Mouse (Mus musculus) stomach, postnatal 0 days (tissue): ENCODE results near the gene Ttc16.

Experiments
- CTCF ChIP-seq: IDR thresholded peaks from 2 replicates; pipeline ENCODE4 v1.5.1; 2016; ENCODE audit warnings: antibody characterized with exemption, low read depth, mild to moderate bottlenecking, moderate library complexity
- EP300 ChIP-seq: optimal IDR thresholded peaks from 2 replicates; pipeline ENCODE3; 2016; ENCODE audit warnings: antibody characterized with exemption

DNA sequence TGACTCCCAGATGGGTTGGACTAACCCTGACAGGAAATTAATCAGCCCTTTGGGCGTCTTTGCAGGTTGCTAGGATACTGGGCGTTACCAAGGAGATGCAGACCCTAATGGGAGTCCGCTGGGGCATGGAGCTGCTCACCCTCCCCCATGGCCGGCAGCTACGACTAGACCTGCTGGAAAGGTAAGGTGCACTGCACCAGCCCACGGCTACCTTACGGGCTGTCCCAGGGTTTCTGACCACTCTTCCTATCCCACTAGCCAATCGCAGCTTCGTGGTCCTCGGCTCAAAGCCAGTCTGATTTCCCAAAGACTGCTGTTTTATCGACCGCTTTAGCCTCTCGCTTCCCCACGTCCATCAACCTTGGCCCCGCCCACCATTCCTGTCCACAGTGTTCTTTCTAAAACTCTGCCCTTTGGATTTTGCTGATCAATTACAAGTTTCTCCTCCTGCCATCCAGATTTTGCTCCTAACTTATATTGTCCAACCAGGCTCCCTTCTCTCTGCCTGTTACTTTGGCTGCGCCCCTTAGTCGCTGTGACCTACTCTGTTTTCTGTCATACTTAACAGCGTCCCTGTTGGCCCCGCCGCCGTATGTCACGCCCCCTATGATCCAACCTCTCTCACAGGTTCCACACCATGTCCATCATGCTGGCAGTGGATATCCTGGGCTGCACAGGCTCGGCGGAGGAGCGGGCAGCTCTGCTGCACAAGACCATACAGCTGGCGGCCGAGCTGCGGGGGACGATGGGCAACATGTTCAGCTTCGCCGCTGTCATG lies 24.4 kb downstream of the Ttc16 start:
- TF ChIP-seq CTCF = peak; percentile 13; the same call in 1 of the 2 replicates
- TF ChIP-seq EP300 = no peak
